Mouse (Mus musculus) embryo, embryonic 11 days (tissue): ENCODE results near the gene Zfp229.
"Not testable (repeated sequence)": the region's sequence is repeated elsewhere in the genome, so short reads cannot be mapped to it uniquely, and the experiment has no call there.

Experiments used
- DNase-seq: peaks from one replicate; pipeline ENCODE4 v3.0.0-alpha.2; 2015

The Zfp229 gene

DNA sequence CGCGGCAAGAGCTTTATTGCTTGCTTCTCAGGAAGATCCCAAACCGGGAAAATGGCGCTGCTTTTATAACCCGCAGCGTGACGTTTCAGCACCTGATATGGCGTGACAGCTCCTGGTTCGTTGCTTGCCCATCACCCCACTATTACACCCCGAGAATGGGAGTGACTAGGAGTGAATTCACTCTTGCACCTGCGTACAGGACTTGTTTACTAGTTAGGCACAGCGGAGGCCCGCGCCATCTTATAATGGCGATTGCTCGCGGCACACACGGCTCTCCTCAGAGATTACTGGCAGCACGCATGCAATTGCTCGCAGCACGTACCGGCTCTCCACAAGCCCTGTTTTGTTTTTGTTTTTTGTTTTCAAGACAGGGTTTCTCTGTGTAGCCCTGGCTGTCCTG is at the start of gene Zfp229:
Gene Zfp229, plus strand, starts transcription at position 301 of the 400 bp plus-strand sequence.
- not testable (repeated sequence) for DNase-seq

DNA sequence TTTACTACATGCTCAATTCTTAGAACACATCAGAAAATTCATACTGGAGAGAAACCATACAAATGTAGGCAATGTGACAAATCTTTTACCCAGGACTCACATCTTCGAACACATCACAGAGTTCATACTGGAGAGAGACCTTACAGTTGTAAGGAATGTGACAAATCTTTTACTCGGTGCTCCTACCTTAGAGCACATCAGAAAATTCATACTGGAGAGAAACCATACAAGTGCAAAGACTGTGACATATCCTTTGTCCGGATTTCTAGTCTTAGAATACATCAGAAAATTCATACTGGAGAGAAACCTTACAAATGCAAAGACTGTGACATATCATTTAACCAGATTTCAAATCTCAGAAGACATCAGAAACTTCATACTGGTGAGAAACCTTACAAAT is 39.0 kb upstream of the Zfp229 start, which contains the start of gene Gm10226:
Gene Gm10226, plus strand, starts transcription at position 301 of the 400 bp plus-strand sequence.
- no peak for DNase-seq

DNA sequence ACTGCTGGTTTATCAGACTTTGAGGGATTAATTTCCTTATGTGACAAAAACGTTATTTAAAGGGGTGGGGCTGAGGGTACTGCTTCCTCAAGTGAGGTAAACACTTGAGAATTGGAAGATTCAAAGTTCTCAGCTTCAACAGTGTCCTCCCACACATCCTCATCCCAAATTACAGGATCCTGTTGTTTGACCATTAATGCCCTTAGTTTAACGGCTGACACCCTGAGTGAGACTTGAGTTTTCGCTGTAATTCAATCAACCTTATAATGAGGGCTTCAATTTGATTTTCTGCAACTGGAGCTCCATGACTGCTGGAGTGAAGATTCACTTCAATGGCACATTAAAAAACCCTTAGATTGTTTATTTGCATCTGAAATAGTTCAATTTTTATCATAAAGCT is 37.3 kb upstream of the Zfp229 start:
- no peak for DNase-seq

DNA sequence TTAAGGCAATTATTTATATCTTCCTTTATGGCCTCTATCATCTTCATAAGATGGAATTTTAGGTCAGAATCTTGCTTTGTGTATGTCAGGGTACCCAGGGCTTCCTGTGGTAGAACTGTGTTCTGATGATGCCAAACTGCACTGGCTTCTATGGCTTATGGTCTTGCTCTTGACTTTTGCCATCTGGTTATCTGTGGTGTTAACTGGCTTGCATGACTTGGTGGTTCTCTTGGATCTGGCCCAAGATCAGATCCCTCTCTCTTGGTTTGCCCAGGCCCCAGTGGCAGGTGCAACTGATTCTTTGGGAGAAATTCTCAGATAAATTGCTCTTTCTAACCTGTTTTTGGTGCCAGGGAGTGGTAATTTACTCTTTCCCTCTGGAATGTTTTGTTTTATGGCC is 34.5 kb upstream of the Zfp229 start:
- no peak for DNase-seq

DNA sequence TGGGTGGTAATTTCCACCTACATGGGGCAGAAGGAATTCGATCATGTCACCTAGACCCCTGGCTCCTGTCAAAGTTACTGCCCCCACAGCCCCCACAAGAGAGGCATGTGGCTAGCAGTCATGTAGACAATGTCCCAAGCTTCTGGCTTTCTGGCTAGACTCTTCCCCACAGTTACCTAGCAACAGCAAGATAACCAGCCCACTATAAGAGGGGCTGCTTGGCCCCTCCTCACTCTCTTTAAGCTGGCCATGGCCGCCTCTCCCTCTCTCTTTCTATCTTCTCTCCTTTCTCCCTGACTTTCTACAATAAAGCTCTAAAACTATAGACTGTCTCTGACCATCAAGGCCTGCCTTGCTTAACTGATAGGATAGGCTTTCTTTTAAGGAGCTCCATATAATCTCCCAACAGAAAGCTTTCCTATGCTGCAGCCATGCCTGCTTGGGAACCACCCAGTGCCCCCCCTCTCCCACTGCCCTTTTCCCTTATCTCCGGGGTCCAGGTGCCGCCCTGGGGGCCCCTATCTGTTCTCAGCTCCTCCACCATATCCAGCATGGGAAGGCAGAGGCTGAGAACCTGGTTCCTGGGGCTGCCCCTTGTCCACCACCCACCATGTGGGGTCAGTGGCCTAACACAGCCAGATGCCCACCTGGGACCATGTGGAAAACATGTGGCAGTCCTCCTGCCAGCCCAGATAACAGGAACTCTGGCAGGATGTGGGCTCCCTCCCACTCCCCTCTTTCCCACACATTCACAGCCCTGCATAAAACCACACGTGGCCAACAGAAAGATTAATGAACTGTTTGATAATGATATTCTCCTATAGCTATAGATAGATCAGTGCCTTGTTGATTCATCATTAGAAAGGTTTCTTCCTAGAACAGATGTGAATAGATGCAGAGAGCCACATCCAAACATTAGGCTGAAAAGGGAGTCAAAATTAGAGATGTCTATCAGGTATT is 28.0 kb upstream of the Zfp229 start:
- DNase-seq: no peak

DNA sequence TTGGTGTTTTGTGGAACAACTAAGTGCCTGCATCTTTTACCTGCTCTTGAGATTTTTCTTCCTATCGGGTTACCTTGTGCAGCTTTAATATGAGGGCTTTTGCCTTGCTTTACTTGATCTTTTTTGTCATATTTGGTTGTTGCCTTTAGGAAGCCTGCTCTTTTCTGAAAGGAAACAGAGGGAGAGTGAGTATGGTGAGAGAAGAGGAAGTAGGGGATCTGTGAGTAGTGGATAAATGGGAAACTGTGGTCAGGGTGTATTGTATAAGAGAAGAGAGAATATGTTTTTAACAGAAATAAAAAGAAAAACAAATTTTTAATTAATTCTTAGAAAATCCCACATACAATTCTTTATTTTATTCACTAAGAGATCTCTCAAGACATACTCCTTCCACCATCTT is 27.2 kb upstream of the Zfp229 start:
- DNase-seq: no peak

DNA sequence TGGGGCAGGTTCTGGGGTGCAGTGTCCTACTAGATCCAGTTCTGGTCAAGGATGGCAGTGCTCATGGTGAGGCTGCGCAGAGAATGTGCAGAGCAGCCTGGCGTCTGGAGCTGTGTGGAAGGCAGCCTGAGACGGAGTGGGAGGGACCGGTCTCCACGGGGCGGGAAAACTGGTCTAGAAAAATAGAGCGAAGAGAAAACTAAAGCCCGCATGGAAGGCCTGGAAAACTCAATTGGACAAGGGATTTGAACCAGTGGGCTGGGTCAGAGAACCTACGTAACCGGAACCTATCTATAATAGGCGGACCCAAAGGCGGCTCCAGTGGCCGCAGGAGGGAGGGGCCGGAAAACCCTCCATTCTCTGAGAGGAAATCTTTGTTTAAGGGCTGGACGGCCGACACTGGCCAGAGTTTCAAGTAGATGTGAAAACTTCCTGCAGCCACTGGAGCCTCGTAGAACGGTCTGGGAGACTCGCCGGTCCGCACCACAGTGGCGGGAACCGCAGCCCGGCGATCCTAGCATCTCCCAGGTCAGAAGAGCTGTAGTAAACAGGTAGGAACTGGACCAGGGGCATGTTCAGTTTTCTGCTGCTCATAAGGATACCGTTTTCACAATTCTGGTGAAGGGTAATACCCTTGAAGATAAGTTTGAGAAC is 23.1 kb upstream of the Zfp229 start, which contains the start of gene Zfp760:
Gene Zfp760, plus strand, starts transcription at position 399 of the 654 bp plus-strand sequence.
- peak; percentile 93 for DNase-seq

DNA sequence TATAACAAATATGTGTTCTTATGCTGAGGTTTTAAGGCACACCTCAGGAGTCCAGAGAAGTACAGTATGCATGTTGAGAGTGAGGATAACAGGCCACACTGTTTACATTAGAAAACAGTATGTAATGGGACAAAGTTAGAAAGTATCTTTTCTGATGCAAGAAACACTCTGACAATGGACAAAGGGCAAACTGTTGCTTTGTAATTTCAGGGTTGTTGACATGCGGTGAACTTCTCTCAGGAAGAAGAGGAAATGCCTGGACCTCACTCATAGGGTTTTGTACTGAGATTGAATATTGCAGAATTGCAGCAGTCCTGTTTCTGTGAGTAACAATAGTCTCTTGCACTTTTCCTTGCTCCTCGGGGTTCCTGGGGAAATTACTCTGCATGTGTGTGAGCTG is 22.2 kb upstream of the Zfp229 start:
- DNase-seq: peak; percentile 5

DNA sequence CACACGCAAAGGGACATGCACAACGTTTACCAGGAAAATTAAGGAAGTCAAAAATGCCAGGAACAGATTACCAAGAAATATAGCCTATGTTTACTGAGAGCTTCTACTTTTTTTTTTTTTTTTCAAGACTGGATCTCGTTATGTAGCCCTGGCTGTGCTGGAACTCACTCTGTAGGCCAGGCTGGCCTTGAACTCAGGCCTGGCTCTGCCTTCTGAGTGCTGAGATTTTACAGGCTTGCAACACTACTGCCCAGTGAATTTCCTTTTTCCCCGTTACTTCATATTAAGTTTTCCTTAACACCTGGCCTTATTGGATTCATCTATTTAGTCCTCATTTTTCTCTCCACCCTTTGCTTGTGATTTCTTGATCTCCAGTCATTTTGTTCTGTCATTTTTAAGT is 2.5 kb downstream of the Zfp229 start:
- no peak for DNase-seq

DNA sequence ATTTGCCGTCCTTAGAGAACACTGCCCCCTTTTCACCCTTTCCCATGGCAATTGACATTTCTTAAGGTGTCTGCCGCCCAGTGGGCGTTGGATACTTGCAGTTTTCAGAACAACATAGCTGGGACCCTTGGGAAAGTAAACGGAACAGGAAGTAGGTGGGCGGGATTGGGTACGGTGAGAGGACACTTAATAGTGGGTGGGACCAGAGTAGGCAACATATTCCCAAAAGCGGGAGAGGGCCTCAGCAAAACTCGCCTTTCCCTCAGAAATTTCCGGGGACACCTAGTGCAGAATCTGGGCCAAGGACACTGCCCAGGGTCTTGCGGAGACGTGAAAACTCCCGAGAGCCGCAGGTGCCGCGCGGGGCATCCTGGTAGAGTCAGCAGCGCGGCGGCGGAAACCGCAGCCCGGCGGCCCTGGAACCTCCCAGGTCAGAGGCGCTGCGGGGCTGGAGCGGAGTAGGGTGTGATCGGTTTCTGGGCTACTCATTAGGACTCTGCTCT is 3.0 kb downstream of the Zfp229 start:
- DNase-seq: peak; percentile 93

DNA sequence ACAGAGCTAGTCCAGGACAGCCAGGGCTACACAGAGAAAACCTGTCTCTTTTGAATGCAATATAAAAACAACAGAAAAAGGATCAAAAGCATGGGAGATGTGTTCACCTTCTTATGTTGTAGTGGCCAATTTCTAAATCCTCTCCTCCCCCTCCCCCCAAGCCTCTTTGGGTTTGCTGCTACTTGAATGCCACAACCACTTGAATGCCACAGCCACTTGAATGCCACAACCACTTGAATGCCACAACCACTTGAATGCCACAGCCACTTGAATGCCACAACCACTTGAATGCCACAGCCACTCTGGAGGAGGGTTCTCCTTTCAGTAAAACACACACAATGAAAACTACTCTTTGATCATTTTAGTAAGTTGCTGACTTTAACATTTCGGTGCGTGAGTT is 22.2 kb downstream of the Zfp229 start:
- DNase-seq: no peak

DNA sequence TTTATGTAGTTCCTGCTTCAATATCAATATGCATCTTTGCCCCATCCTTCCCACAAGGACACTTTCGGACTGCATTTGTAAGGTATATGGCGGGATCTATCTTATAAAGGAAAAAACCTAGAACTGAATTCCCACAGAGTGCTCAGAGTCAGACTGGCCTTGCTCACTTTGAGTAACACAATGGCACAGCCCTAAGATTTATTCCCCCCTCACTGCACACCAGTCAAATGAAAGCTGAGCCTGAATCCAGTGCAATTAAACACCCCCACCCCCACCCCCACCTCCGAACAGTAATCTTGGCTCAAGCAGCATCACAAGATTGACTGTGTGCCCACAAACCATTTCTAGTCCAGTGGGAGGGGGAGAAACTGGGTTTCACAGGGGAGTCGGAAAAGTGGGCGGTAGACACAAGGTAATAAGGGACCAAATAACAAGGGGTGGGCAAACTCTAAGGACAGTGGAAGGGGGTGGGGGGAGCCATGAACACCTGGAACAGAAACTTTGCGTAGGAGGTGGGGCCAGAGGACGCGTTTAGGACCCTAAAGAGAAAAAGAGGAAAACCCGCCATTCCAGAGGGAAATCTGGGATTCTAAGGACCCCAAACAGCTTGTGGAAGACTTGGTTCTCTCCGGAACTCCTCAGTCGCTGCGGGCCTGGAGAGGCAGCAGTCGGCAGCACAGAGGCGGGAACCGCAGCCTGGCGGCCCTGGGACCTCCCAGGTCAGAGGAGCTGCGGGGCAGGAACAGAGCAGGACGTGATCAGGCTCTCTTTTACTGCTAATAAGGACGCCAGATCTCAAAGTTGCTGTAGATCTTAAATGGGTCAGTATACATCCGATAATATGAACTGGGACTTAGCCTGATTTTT is 23.0 kb downstream of the Zfp229 start:
- peak; percentile 53 for DNase-seq

DNA sequence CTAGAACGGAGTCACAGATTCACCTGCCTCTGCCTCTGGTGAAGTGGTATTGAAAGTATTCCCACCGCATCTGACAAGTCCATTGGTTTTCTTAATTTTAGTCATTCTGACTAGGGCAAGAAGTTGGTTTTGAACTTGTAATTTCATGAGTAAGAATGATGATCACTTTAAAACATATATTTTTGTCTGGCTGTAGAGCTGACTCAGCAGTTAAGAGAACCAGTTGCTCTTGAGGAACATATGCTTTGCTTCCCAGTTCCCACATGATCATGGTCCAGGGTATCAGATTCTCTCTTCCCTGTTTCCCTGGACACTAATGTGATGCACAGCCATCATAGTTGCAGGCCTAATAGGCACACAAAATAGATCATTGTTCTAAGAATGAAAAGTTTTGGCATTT is 39.7 kb downstream of the Zfp229 start:
- no peak for DNase-seq

DNA sequence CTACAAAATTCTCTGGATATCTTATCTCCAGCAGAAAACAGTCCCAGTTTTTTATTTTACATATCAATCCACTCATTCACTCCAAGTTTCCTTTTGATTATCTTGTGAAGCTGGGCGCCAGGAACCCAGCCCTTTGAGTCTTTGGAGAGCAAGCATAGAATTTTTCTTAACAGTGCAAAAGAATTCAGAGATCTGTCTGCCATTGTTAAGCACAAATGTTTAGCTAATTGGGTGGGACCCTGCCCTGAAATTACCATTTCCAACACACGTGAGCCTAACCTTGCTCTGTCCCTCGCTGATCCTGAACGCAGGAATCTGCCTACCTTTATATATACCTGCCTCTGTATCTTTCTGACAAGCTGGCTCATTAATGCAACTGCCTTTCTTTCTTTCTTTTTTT is 61.7 kb downstream of the Zfp229 start:
- DNase-seq: no peak

DNA sequence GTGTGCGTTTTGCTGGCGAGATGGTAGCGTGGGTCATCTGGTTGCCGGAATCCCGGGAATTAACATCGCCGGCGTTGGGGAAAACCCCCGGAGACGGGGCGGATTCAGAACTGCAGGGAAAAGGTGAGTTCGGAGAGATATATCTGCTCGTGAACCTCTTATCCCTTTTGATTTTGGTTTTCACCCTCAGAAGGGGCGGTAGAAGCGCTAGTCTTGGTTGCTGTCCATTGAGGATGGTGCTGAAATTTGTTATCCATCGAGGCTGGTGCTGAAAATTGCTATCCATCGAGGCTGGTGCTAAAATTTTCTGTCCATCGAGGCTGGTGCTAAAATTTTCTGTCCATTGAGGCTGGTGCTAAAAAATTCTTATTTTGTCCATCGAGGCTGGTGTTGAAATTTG is 70.8 kb downstream of the Zfp229 start:
- peak; percentile 33 for DNase-seq
